Mouse (Mus musculus) lung, adult 2 months (tissue): ENCODE data around the gene Exoc2.

Experiments used
- CTCF ChIP-seq: fragments of 200-500 bp; IDR thresholded peaks from 2 replicates; pipeline ENCODE4 v1.5.1; 2011; ENCODE audit warnings: mild to moderate bottlenecking, low read length, control low read depth; ENCODE audit not compliant: insufficient read depth
- POLR2A ChIP-seq: fragments of 200-500 bp; IDR thresholded peaks from 2 replicates; pipeline ENCODE4 v1.6.1; 2011; ENCODE audit warnings: low read depth, mild to moderate bottlenecking, control low read depth, low read length, borderline replicate concordance; ENCODE audit errors: extremely low read depth

GRCm38 (mm10) chr13:30921914-30922313, 52.0 kb downstream of the Exoc2 start:
- no peak for TF ChIP-seq CTCF
- TF ChIP-seq POLR2A, result no peak
